Mouse (Mus musculus) C2C12 (cell line): Measurements from ENCODE around the gene Vkorc1.

Experiments used
- CTCF ChIP-seq: IDR thresholded peaks from one replicate; pipeline ENCODE4 v1.5.1; 2011; ENCODE audit not compliant: control insufficient read depth, insufficient read depth, insufficient read length
- FOSL1 ChIP-seq: IDR thresholded peaks from one replicate; pipeline ENCODE4 v1.8.0; 2011; ENCODE audit warnings: mild to moderate bottlenecking, low read length; ENCODE audit not compliant: poor library complexity, insufficient read depth, severe bottlenecking
- USF1 ChIP-seq: IDR thresholded peaks from one replicate; pipeline ENCODE4 v1.6.1; 2011; ENCODE audit warnings: low read depth, mild to moderate bottlenecking, control low read depth, moderate library complexity

GRCm38 (mm10) chr7:127880431-127880830, 15.0 kb downstream of the Vkorc1 start:
- no peak for TF ChIP-seq CTCF
- no peak for TF ChIP-seq USF1
- no peak for TF ChIP-seq FOSL1
